Mouse (Mus musculus) G1E (cell line): ENCODE results near the gene Ccar1.

Experiments used
- CTCF ChIP-seq: IDR thresholded peaks from 2 replicates; pipeline ENCODE4 v1.5.1; 2012; ENCODE audit warnings: low read depth, low read length, inconsistent platforms, mixed read lengths
- GATA1 ChIP-seq: IDR thresholded peaks from 2 replicates; pipeline ENCODE4 v1.6.1; 2012; ENCODE audit warnings: borderline replicate concordance, low read length, inconsistent platforms, mixed read lengths
- GATA2 ChIP-seq: IDR thresholded peaks from 2 replicates; pipeline ENCODE4 v1.6.1; 2012; ENCODE audit warnings: low read depth, low read length, inconsistent platforms, borderline replicate concordance
- POLR2AphosphoS5 ChIP-seq: IDR thresholded peaks from 2 replicates; pipeline ENCODE4 v1.6.1; 2012; ENCODE audit warnings: low read depth, low read length, inconsistent platforms; ENCODE audit not compliant: insufficient replicate concordance
- TAL1 ChIP-seq: conservative IDR thresholded peaks from 2 replicates; pipeline ENCODE4 v1.6.1; 2012; ENCODE audit warnings: low read depth, low read length, inconsistent platforms, mixed read lengths

DNA sequence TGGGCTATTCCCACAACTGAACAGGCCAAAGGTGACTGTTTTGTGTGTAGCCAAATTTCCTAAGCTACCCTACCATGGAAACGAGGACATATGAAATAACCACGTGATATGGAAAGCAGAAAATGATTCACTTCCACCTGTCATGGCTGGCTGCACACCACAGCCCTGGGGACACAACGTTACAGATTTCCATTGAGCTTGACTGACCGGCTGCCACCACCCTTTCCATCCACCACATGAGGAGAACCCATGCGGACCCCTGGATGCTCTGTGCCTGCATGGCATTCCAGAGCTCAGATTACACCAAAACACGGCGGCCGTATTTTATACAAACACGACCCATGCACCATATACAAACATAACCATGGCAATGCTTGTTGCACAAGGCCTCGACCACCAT lies 78.6 kb downstream of the Ccar1 start:
- no peak for TF ChIP-seq CTCF
- no peak for TF ChIP-seq GATA2
- no peak for TF ChIP-seq TAL1
- TF ChIP-seq GATA1, result no peak
- TF ChIP-seq POLR2AphosphoS5, result no peak
